Mouse (Mus musculus): Measurements from ENCODE around the gene Zfp212. TPM values are rescaled to one million over a fixed set of nuclear protein-coding genes. Genes with fewer than 3 reads are reported as not detected.

Zfp212 gene
- polyA plus RNA-seq, 1 experiment from 2014 or later = 19.9 TPM

DNA sequence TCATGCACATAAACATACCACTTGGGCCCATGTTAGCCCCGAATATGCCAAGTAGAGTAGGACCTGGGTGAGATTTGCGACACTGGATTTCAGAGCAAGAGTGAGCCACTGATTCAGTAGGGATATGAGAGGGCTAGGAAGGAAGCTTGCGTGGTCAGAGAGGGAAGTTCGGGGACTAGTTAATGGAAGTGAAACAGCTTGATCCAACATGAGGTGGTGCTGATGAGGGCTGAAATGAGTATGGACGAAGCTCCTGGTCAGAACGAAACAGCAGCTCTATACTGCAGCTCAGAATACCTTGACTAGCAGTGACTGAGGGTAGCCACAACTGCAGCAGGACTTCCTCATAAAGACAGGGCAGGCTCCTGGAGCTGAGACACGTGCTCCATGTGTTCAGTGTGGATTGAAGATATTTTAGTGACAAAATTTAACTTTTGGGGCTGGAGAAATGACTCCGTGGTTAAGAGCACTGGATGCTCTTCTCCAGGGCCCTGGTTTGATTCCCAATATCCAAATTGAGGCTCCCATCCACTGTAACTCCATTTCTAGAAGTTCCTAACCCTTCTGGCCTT is 31.4 kb upstream of the Zfp212 start:
- no peak for ATAC-seq (ENCODE audit: low read depth)
- Histone ChIP-seq H3K4me2 (ENCODE audit: low read depth, low read length) (no peak overlapping the region), H3K4me1 (replicated peaks; ENCODE audit: control insufficient read depth, insufficient read depth, low read length) (no peaks in the 10 kb centered on the region), H3K36me3 (ENCODE audit: control insufficient read depth, insufficient read depth, low read length) (peaks cover 50% of the 10 kb centered on the region), H3K9me3 (ENCODE audit: control insufficient read depth, low read length) (no peaks in the 10 kb centered on the region), H3K27ac (ENCODE audit: low read length) (no peak overlapping the region), H3K4me3 (ENCODE audit: low read length) (no peak overlapping the region), H3K9ac (ENCODE audit: low read length) (no peak overlapping the region), H3K27me3 (ENCODE audit: control insufficient read depth, insufficient read depth, low read depth, low read length) (no peaks in the 10 kb centered on the region)
- WGBS = 85% methylated on average over 8 of the region's 8 CpGs

- Histone ChIP-seq H3K4me2 (ENCODE audit: low read depth, low read length) (no peak overlapping the region), H3K9me3 (ENCODE audit: control insufficient read depth, low read length) (0 out of 2 replicates have a peak, but pooled peaks cover 3% of the 10 kb centered on the region), H3K36me3 (ENCODE audit: control insufficient read depth, insufficient read depth, low read length) (peaks cover 41% of the 10 kb centered on the region), H3K27me3 (ENCODE audit: control insufficient read depth, insufficient read depth, low read depth, low read length) (no peaks in the 10 kb centered on the region), H3K27ac (ENCODE audit: low read length) (no peak overlapping the region), H3K4me1 (replicated peaks; ENCODE audit: control insufficient read depth, insufficient read depth, low read length) (no peaks in the 10 kb centered on the region), H3K4me3 (ENCODE audit: low read length) (no peak overlapping the region), H3K9ac (ENCODE audit: low read length) (no peak overlapping the region)
- 89% methylated on average over 6 of the region's 6 CpGs for WGBS
- no peak for ATAC-seq (ENCODE audit: low read depth)
These were observed 20.9 kb upstream of the Zfp212 start for GRCm38 (mm10) chr6:47899416-47899815.

DNA sequence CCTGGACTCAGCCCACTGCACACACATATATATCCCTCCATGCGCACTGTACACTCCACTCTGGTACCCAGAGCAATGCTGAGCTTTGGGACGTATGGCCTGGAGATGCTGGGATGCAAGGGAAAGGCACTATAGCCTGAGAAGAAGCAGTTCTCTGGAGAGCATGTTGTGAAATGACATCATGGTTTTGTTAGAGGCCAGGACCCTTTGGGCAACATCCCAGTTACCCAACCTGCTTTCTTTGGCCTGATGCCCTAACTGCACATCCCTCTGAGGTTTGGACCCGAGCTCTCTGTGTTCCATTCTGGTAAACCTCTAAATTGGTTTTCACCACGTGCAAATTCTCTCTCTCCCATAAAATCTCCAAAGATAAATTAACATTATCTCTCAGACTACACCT is 16.7 kb upstream of the Zfp212 start:
- whole genome bisulfite sequencing = 79% methylated on average over 4 of the region's 4 CpGs
- Histone ChIP-seq H3K9me3 (ENCODE audit: control insufficient read depth, low read length) (peaks cover 13% of the 10 kb centered on the region), H3K36me3 (ENCODE audit: control insufficient read depth, insufficient read depth, low read length) (peaks cover 65% of the 10 kb centered on the region), H3K27me3 (ENCODE audit: control insufficient read depth, insufficient read depth, low read depth, low read length) (no peaks in the 10 kb centered on the region), H3K9ac (ENCODE audit: low read length) (no peak overlapping the region), H3K4me1 (replicated peaks; ENCODE audit: control insufficient read depth, insufficient read depth, low read length) (no peaks in the 10 kb centered on the region), H3K4me2 (ENCODE audit: low read depth, low read length) (no peak overlapping the region), H3K27ac (ENCODE audit: low read length) (no peak overlapping the region), H3K4me3 (ENCODE audit: low read length) (no peak overlapping the region)
- ATAC-seq (ENCODE audit: low read depth) = no peak

DNA sequence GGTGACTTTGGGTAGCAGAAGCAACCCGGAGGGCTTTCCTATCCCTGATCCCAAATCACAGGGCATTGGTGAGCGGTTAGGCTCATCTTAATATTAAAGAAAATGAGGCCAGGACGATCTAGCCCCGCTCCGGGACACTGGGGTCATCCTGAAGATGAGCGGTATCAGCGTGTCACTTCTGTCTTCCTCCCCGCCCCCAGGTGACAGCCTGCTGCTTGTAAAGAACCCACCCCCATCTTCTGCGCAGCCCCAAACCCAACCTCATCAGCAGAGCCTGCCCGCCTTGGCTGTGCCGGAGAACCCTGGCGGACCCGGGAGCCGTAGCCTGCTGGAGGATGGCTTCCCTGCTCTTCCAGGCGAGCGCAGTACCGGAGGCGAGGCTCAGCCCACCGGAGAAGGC is 15.9 kb upstream of the Zfp212 start:
- no peak for ATAC-seq (ENCODE audit: low read depth)
- Histone ChIP-seq H3K36me3 (ENCODE audit: control insufficient read depth, insufficient read depth, low read length) (peaks cover 64% of the 10 kb centered on the region), H3K9me3 (ENCODE audit: control insufficient read depth, low read length) (peaks cover 13% of the 10 kb centered on the region), H3K4me2 (ENCODE audit: low read depth, low read length) (no peak overlapping the region), H3K27ac (ENCODE audit: low read length) (no peak overlapping the region), H3K27me3 (ENCODE audit: control insufficient read depth, insufficient read depth, low read depth, low read length) (no peaks in the 10 kb centered on the region), H3K9ac (ENCODE audit: low read length) (no peak overlapping the region), H3K4me3 (ENCODE audit: low read length) (no peak overlapping the region), H3K4me1 (replicated peaks; ENCODE audit: control insufficient read depth, insufficient read depth, low read length) (no peaks in the 10 kb centered on the region)
- WGBS = 68% methylated on average over 16 of the region's 19 CpGs

GRCm38 (mm10) chr6:47904917-47905695 is 15.2 kb upstream of the Zfp212 start:
- Histone ChIP-seq H3K9me3 (ENCODE audit: control insufficient read depth, low read length) (peaks cover 13% of the 10 kb centered on the region), H3K4me3 (ENCODE audit: low read length) (no peak overlapping the region), H3K9ac (ENCODE audit: low read length) (no peak overlapping the region), H3K27ac (ENCODE audit: low read length) (no peak overlapping the region), H3K4me1 (replicated peaks; ENCODE audit: control insufficient read depth, insufficient read depth, low read length) (no peaks in the 10 kb centered on the region), H3K27me3 (ENCODE audit: control insufficient read depth, insufficient read depth, low read depth, low read length) (no peaks in the 10 kb centered on the region), H3K36me3 (ENCODE audit: control insufficient read depth, insufficient read depth, low read length) (peaks cover 61% of the 10 kb centered on the region), H3K4me2 (ENCODE audit: low read depth, low read length) (no peak overlapping the region)
- no peak for ATAC-seq (ENCODE audit: low read depth)
- 73% methylated on average over 43 of the region's 44 CpGs for WGBS

DNA sequence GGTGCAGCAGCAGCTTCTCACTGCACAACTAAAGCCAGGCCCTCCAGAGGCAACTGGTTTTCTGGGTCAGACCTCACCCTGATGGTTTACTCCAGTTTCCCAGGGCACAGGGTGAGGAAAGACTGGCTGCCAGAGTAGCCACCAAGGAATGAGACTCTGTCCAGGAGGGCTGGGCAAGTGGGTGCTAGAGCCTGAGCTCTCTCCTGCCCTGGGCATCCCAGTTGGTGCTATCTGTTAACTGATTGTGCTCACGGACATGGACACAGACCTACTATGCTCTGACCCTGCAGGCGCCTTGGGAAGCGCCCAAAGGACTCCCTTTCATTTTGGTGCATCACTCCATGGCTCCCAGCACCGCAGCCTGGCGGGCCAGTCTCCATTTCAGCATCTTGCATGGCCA is 13.9 kb upstream of the Zfp212 start:
- Histone ChIP-seq H3K9ac (ENCODE audit: low read length) (no peak overlapping the region), H3K4me2 (ENCODE audit: low read depth, low read length) (no peak overlapping the region), H3K4me1 (replicated peaks; ENCODE audit: control insufficient read depth, insufficient read depth, low read length) (no peaks in the 10 kb centered on the region), H3K27ac (ENCODE audit: low read length) (no peak overlapping the region), H3K27me3 (ENCODE audit: control insufficient read depth, insufficient read depth, low read depth, low read length) (no peaks in the 10 kb centered on the region), H3K4me3 (ENCODE audit: low read length) (no peak overlapping the region), H3K9me3 (ENCODE audit: control insufficient read depth, low read length) (peaks cover 13% of the 10 kb centered on the region), H3K36me3 (ENCODE audit: control insufficient read depth, insufficient read depth, low read length) (peaks cover 55% of the 10 kb centered on the region)
- 93% methylated on average over 5 of the region's 5 CpGs for WGBS
- no peak for ATAC-seq (ENCODE audit: low read depth)

DNA sequence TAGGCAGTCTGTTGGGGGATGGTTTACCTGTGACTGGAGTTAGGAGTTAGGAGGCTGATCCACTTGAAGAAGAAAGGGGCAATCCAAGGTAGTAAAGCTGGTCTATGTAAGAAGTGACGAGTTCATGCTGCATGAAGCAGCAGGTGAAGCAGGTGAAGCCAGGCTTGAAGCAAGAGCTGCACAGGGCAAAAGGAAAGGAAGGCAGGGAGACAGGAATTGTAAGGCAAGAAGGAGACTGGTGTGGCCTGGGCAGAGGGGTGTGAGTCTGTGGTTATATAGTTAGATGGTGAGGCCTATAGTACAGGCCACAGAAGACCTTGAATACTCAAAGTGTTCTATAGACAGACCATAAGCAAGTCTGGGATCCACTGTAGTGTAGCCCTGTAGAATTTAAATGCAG is 11.3 kb upstream of the Zfp212 start:
- Histone ChIP-seq H3K9ac (ENCODE audit: low read length) (no peak overlapping the region), H3K27me3 (ENCODE audit: control insufficient read depth, insufficient read depth, low read depth, low read length) (no peaks in the 10 kb centered on the region), H3K27ac (ENCODE audit: low read length) (no peak overlapping the region), H3K36me3 (ENCODE audit: control insufficient read depth, insufficient read depth, low read length) (peaks cover 33% of the 10 kb centered on the region), H3K4me1 (replicated peaks; ENCODE audit: control insufficient read depth, insufficient read depth, low read length) (no peaks in the 10 kb centered on the region), H3K9me3 (ENCODE audit: control insufficient read depth, low read length) (peaks cover 13% of the 10 kb centered on the region), H3K4me3 (ENCODE audit: low read length) (no peak overlapping the region), H3K4me2 (ENCODE audit: low read depth, low read length) (no peak overlapping the region)
- ATAC-seq (ENCODE audit: low read depth) = no peak
- 88% methylated on average over 1 of the region's 1 CpGs for WGBS

- no peak overlapping the region for H3K4me2 ChIP-seq (ENCODE audit: low read depth, low read length)
- no peak overlapping the region for H3K27ac ChIP-seq (ENCODE audit: low read length)
- no peak for ATAC-seq (ENCODE audit: low read depth)
- no peaks in the 10 kb centered on the region for H3K4me1 ChIP-seq (replicated peaks; ENCODE audit: control insufficient read depth, insufficient read depth, low read length)
- H3K36me3 ChIP-seq (ENCODE audit: control insufficient read depth, insufficient read depth, low read length) = peaks cover 7% of the 10 kb centered on the region
- 58% methylated on average over 1 of the region's 1 CpGs for WGBS
- no peak overlapping the region for H3K4me3 ChIP-seq (ENCODE audit: low read length)
- H3K9ac ChIP-seq (ENCODE audit: low read length) = no peak overlapping the region
- no peaks in the 10 kb centered on the region for H3K9me3 ChIP-seq (ENCODE audit: control insufficient read depth, low read length)
- no peaks in the 10 kb centered on the region for H3K27me3 ChIP-seq (ENCODE audit: control insufficient read depth, insufficient read depth, low read depth, low read length)
These were observed 8.6 kb upstream of the Zfp212 start for GRCm38 (mm10) chr6:47911650-47912049.

DNA sequence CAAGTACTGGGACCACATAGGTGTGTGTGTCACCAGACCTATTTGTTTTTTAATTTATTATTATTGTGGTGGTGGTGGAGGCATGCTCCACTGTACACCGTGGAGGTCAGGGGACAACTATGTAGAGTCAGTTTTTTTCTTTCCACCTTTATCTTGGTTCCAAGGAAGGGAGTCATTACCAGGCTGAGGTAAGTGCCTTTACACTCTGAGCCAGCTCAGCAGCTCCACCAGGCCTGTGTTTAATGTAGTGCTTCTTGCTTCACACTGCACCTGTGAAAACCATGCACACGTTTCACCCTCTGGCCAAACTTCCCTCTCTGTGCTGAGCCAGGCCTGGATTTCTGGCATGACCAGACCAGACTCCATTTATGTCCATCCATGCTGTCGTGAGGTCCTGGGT is 7.3 kb upstream of the Zfp212 start:
- no peak overlapping the region for H3K27ac ChIP-seq (ENCODE audit: low read length)
- H3K27me3 ChIP-seq (ENCODE audit: control insufficient read depth, insufficient read depth, low read depth, low read length) = no peaks in the 10 kb centered on the region
- 42% methylated on average over 3 of the region's 3 CpGs for WGBS

More for the DNA sequence above, 7.3 kb upstream of the Zfp212 start:
- H3K4me3 ChIP-seq (ENCODE audit: low read length) = no peak overlapping the region
- no peak overlapping the region for H3K4me2 ChIP-seq (ENCODE audit: low read depth, low read length)
- H3K9ac ChIP-seq (ENCODE audit: low read length) = no peak overlapping the region
- no peak for ATAC-seq (ENCODE audit: low read depth)
- H3K4me1 ChIP-seq (replicated peaks; ENCODE audit: control insufficient read depth, insufficient read depth, low read length) = no peaks in the 10 kb centered on the region
- H3K36me3 ChIP-seq (ENCODE audit: control insufficient read depth, insufficient read depth, low read length) = peaks cover 2% of the 10 kb centered on the region
- H3K9me3 ChIP-seq (ENCODE audit: control insufficient read depth, low read length) = no peaks in the 10 kb centered on the region

All from lung, embryonic 16.5 days (tissue).